Mouse (Mus musculus): Measurements from ENCODE around the gene Gm10031.

DNA sequence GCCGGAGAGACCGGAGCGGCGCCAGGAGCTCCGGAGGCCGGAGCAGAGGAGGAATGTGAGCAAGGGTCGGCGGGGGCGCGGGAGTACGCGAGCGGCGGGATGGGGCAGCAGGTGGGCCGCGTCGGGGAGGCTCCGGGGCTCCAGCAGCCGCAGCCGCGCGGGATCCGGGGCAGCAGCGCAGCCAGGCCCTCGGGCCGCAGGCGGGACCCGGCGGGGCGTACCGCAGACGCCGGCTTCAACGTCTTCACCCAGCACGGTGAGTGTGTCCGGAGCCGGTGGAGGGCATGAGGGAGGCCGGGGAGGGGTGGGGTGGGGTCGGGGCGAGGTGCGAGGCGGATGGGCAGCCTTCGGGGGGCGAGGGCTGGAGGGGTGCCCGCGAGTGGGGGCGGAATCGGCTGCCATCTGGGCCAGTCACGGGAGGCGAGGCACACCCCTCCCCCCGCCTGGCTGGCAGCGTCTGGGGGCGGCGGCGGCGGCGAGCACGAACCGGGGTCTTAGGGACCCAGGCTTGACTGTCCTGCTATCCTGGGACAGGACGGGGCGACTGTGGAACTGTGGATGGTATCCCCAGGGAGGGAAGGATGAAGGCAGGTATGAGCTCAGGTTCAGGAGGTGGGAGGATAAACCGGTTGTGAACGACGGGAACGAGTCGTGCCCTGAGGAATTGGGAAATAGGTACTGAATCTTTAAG lies 35.3 kb downstream of the Gm10031 start:
- TF ChIP-seq ZC3H11A (IDR thresholded peaks at IDR 0.05; ENCODE audit: borderline replicate concordance, low read depth, low read length) (no peak), ZNF384 (IDR thresholded peaks at IDR 0.05; ENCODE audit: low read depth, low read length) (no peak), CHD2 (IDR thresholded peaks at IDR 0.05; ENCODE audit: low read depth, low read length) (no peak), HCFC1 (IDR thresholded peaks at IDR 0.05; ENCODE audit: borderline replicate concordance, insufficient read depth, low read length) (0 out of 2 replicates have a peak, but pooled peaks have one; percentile 4), MAFK (IDR thresholded peaks at IDR 0.05; ENCODE audit: insufficient read depth, low read depth, low read length) (no peak)

All from ES-E14 (cell line).